In the genomic region with DNA sequence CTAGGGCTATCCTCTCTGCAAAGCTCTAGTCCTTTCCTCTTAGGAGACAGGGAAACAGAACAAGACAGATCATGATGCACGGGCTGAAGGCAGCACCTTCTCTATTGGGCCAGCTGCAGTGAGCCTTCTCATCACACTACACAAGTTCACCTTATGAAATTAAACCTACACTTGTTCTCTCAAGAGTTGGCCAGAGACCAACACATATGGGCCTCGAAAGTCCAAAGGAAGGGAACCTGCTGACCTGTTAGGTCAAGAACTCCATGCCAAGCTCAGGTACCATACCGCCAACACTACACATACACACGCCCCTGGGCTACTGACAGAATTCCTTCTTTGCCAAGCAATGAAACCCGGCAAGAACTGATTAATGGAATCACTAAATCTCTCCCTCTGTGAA, we compare ENCODE assay signal across 8 mouse cellular contexts. TPM values are rescaled to one million over a fixed set of nuclear protein-coding genes. Genes with fewer than 3 reads are reported as not detected.
DNase-seq lines count a peak whose midpoint lies in the region; ATAC-seq lines count a peak whose summit lies in the region.

No protein-coding gene starts in this region.

- H3K27me3 ChIP-seq in megakaryocyte, embryonic 14.5 days (replicated peaks): no peaks in the 10 kb centered on the region
- no peaks in the 10 kb centered on the region for H3K27me3 ChIP-seq in intestine, embryonic 14.5 days (replicated peaks; ENCODE audit: control insufficient read depth, insufficient read depth, low read length)

- ATAC-seq in megakaryocyte, adult 5-6 weeks (ENCODE audit: poor library complexity, severe bottlenecking): no peak
- no peak for ATAC-seq in intestine, embryonic 14.5 days (replicated peaks; ENCODE audit: low FRiP score, low TSS enrichment, low read depth)

- peak overlapping the region; percentile 74 for H3K4me2 ChIP-seq in intestine, embryonic 14.5 days (ENCODE audit: low read length)

- peaks cover 55% of the 10 kb centered on the region for H3K4me1 ChIP-seq in megakaryocyte, embryonic 14.5 days
- H3K4me1 ChIP-seq in intestine, embryonic 14.5 days (replicated peaks; ENCODE audit: control insufficient read depth, insufficient read depth, low read length): peaks cover 20% of the 10 kb centered on the region

- peak; percentile 45 to 65 for DNase-seq in cerebellum, postnatal 25 days
- no peak for DNase-seq in intestine, embryonic 14.5 days (ENCODE audit: low spot score)
- peak; percentile 37 for DNase-seq in naive thymus-derived CD4-positive, alpha-beta T cell, adult 2 months (ENCODE audit: low read depth)
- DNase-seq in left cerebral cortex, adult 8-10 months (ENCODE audit: low spot score in 2 of 2): no peak
- no peak for DNase-seq in thymus, postnatal 25 days
- no peak for DNase-seq in B cell, adult 2 months

- WGBS in intestine, embryonic 14.5 days: 30% methylated on average over 5 of the region's 5 CpGs

- H3K4me3 ChIP-seq in megakaryocyte, embryonic 14.5 days (replicated peaks): peak overlapping the region; percentile 94
- H3K4me3 ChIP-seq in intestine, embryonic 14.5 days (ENCODE audit: low read depth, low read length): peak overlapping the region; percentile 81

- H3K9ac ChIP-seq in intestine, embryonic 14.5 days (ENCODE audit: low read length): peak overlapping the region; percentile 93

- no peak overlapping the region for H3K27ac ChIP-seq in intestine, embryonic 14.5 days (ENCODE audit: low read depth)

- no peaks in the 10 kb centered on the region for H3K9me3 ChIP-seq in megakaryocyte, embryonic 14.5 days
- H3K9me3 ChIP-seq in intestine, embryonic 14.5 days (ENCODE audit: control insufficient read depth, low read length): no peaks in the 10 kb centered on the region

- H3K36me3 ChIP-seq in megakaryocyte, embryonic 14.5 days (replicated peaks; ENCODE audit: low read length): peaks cover 21% of the 10 kb centered on the region
- no peaks in the 10 kb centered on the region for H3K36me3 ChIP-seq in intestine, embryonic 14.5 days (ENCODE audit: control insufficient read depth, insufficient read depth, low read length)

RNA-seq across cellular contexts. Expression of gene Gm10322, which starts 0.5 kb away (rescaled TPM):
- not detected in 2 replicates for polyA plus RNA-seq in megakaryocyte, embryonic 14.5 days (2012; ENCODE audit: insufficient read depth, low replicate concordance)
- total RNA-seq in megakaryocyte, adult 5-6 weeks (2015): not detected in 2 replicates
- not detected in 2 replicates for total RNA-seq in megakaryocyte, adult 5-6 weeks (2017)
- polyA plus RNA-seq in intestine, embryonic 14.5 days (2014; fragmentation: Nextera tagmentation; extraction: Ambion mirVana): not detected in 2 replicates
- not detected for total RNA-seq in left cerebral cortex, adult 8-10 months (2022)

RNA-seq across cellular contexts. Expression of gene Mcu, which starts 1.1 kb away (rescaled TPM):
- 36.5 and 38.7 TPM in 2 replicates for polyA plus RNA-seq in megakaryocyte, embryonic 14.5 days (2012; ENCODE audit: insufficient read depth, low replicate concordance)
- total RNA-seq in megakaryocyte, adult 5-6 weeks (2015): 16.7 and 17.0 TPM in 2 replicates
- 26.3 and 28.6 TPM in 2 replicates for total RNA-seq in megakaryocyte, adult 5-6 weeks (2017)
- polyA plus RNA-seq in intestine, embryonic 14.5 days (2014; fragmentation: Nextera tagmentation; extraction: Ambion mirVana): 60.2 and 60.9 TPM in 2 replicates
- total RNA-seq in left cerebral cortex, adult 8-10 months (2022): 10 to 100 TPM; 35.1 to 39.1 (median 36.4) TPM

Comparison
In these comparisons a context has a peak if more than half of its experiments do, and no peak if none do; other contexts are left out.
1. DNase-seq: peak in cerebellum, postnatal 25 days (2 of 2) and naive thymus-derived CD4-positive, alpha-beta T cell, adult 2 months (single experiment); none in intestine, embryonic 14.5 days (single experiment), left cerebral cortex, adult 8-10 months (0 of 2), thymus, postnatal 25 days (single experiment) and B cell, adult 2 months (0 of 2).